ENCODE assay signal across 8 mouse cellular contexts in genomic region chr14:55854406-55855100, GRCm38 (mm10). TPM values are rescaled to one million over a fixed set of nuclear protein-coding genes. Genes with fewer than 3 reads are reported as not detected.
DNase-seq lines count a peak whose midpoint lies in the region; ATAC-seq and TF ChIP-seq lines count a peak whose summit lies in the region.

No protein-coding gene starts in this region.

- H3K27me3 ChIP-seq in kidney, postnatal 0 days (ENCODE audit: insufficient read depth, low read length) = no peaks in the 10 kb centered on the region
- H3K27me3 ChIP-seq in embryonic facial prominence, embryonic 15.5 days = no peaks in the 10 kb centered on the region
- H3K27me3 ChIP-seq in intestine, embryonic 16.5 days (replicated peaks; ENCODE audit: control insufficient read depth, insufficient read depth, low read length) = no peaks in the 10 kb centered on the region
- H3K27me3 ChIP-seq in midbrain, embryonic 12.5 days = no peaks in the 10 kb centered on the region

- TF ChIP-seq CTCF in kidney, postnatal 0 days (IDR thresholded peaks at IDR 0.05; ENCODE audit: low read depth) = no peak

- H3K9ac ChIP-seq in kidney, postnatal 0 days (ENCODE audit: low read depth, low read length) = peak overlapping the region; percentile 68
- peak overlapping the region; percentile 69 for H3K9ac ChIP-seq in embryonic facial prominence, embryonic 15.5 days
- H3K9ac ChIP-seq in intestine, embryonic 16.5 days (ENCODE audit: low read depth, low read length) = peak overlapping the region; percentile 84
- H3K9ac ChIP-seq in midbrain, embryonic 12.5 days (replicated peaks) = peak overlapping the region; percentile 80

- H3K36me3 ChIP-seq in kidney, postnatal 0 days (ENCODE audit: insufficient read depth, low read length) = no peaks in the 10 kb centered on the region
- H3K36me3 ChIP-seq in embryonic facial prominence, embryonic 15.5 days = no peaks in the 10 kb centered on the region
- no peaks in the 10 kb centered on the region for H3K36me3 ChIP-seq in intestine, embryonic 16.5 days (ENCODE audit: control insufficient read depth, insufficient read depth, low read length)
- peaks cover 9% of the 10 kb centered on the region; the same call in 1 of the 2 replicates for H3K36me3 ChIP-seq in midbrain, embryonic 12.5 days

- WGBS in kidney, postnatal 0 days = under 1% methylated on average over 9 of the region's 9 CpGs
- 1% methylated on average over 9 of the region's 9 CpGs for WGBS in embryonic facial prominence, embryonic 15.5 days
- 0% methylated on average over 9 of the region's 9 CpGs for WGBS in intestine, embryonic 16.5 days
- 0% methylated on average over 9 of the region's 9 CpGs for WGBS in midbrain, embryonic 12.5 days

- ATAC-seq in kidney, postnatal 0 days (replicated peaks; ENCODE audit: low FRiP score, low read depth) = no peak; the same call in 1 of the 2 replicates
- ATAC-seq in embryonic facial prominence, embryonic 15.5 days (ENCODE audit: insufficient number of reproducible peaks, low FRiP score, low TSS enrichment, low read depth) = 0 out of 2 replicates have a peak, but pooled peaks have one; percentile 8
- ATAC-seq in intestine, embryonic 16.5 days = peak; percentile 62
- ATAC-seq in midbrain, embryonic 12.5 days (ENCODE audit: low FRiP score, low read depth) = peak; percentile 27; the same call in 1 of the 2 replicates

- peaks cover 32% of the 10 kb centered on the region for H3K4me1 ChIP-seq in kidney, postnatal 0 days (replicated peaks; ENCODE audit: insufficient read depth, low read length)
- peaks cover 67% of the 10 kb centered on the region for H3K4me1 ChIP-seq in embryonic facial prominence, embryonic 15.5 days
- H3K4me1 ChIP-seq in intestine, embryonic 16.5 days (ENCODE audit: control insufficient read depth, insufficient read depth, low read length) = peaks cover 43% of the 10 kb centered on the region
- H3K4me1 ChIP-seq in midbrain, embryonic 12.5 days = peaks cover 55% of the 10 kb centered on the region

- intact Hi-C loops in left cerebral cortex, postnatal 10 days (cut with DNase I) = no loop called here

- peak; percentile 64 for DNase-seq in kidney, postnatal 0 days (ENCODE audit: low spot score)
- DNase-seq in kidney, adult 9 months = no peak
- DNase-seq in left cerebral cortex, postnatal 10 days (ENCODE audit: extremely low spot score in 1 of 2, low spot score in 2 of 2) = no peak
- no peak for DNase-seq in gastrocnemius, postnatal 25 days
- DNase-seq in cerebellum, adult 11 months = no peak

- peak overlapping the region; percentile 89 for H3K27ac ChIP-seq in kidney, postnatal 0 days
- peak overlapping the region; percentile 97 for H3K27ac ChIP-seq in embryonic facial prominence, embryonic 15.5 days (replicated peaks)
- peak overlapping the region; percentile 97 for H3K27ac ChIP-seq in intestine, embryonic 16.5 days (ENCODE audit: low read length)
- H3K27ac ChIP-seq in midbrain, embryonic 12.5 days (replicated peaks) = peak overlapping the region; percentile 89

- peak overlapping the region; percentile 69 for H3K4me3 ChIP-seq in kidney, postnatal 0 days (replicated peaks; ENCODE audit: low read depth, low read length)
- H3K4me3 ChIP-seq in embryonic facial prominence, embryonic 15.5 days (replicated peaks) = peak overlapping the region; percentile 73
- H3K4me3 ChIP-seq in intestine, embryonic 16.5 days (ENCODE audit: low read length) = peak overlapping the region; percentile 73
- H3K4me3 ChIP-seq in midbrain, embryonic 12.5 days = peak overlapping the region; percentile 62

- H3K4me2 ChIP-seq in kidney, postnatal 0 days (ENCODE audit: low read length) = peak overlapping the region; percentile 84
- H3K4me2 ChIP-seq in embryonic facial prominence, embryonic 15.5 days (replicated peaks) = peak overlapping the region; percentile 79
- peak overlapping the region; percentile 78 for H3K4me2 ChIP-seq in intestine, embryonic 16.5 days (ENCODE audit: low read depth, low read length)
- H3K4me2 ChIP-seq in midbrain, embryonic 12.5 days (replicated peaks) = peak overlapping the region; percentile 85

- no peaks in the 10 kb centered on the region for H3K9me3 ChIP-seq in kidney, postnatal 0 days (replicated peaks; ENCODE audit: low read length)
- H3K9me3 ChIP-seq in embryonic facial prominence, embryonic 15.5 days (replicated peaks) = no peaks in the 10 kb centered on the region
- H3K9me3 ChIP-seq in intestine, embryonic 16.5 days (ENCODE audit: control insufficient read depth, low read length) = no peaks in the 10 kb centered on the region
- H3K9me3 ChIP-seq in midbrain, embryonic 12.5 days = no peaks in the 10 kb centered on the region

RNA-seq across cellular contexts. Expression of gene Nynrin, which starts 0.7 kb away (rescaled TPM):
- polyA plus RNA-seq in kidney, postnatal 0 days (2015; fragmentation: Nextera tagmentation; extraction: Ambion mirVana) = 8.4 and 8.9 TPM in 2 replicates
- 20.8 and 25.0 TPM in 2 replicates for polyA plus RNA-seq in embryonic facial prominence, embryonic 15.5 days (2015; fragmentation: Nextera tagmentation; extraction: Ambion mirVana)
- 12.6 and 13.6 TPM in 2 replicates for polyA plus RNA-seq in intestine, embryonic 16.5 days (2015; fragmentation: Nextera tagmentation; extraction: Ambion mirVana)
- polyA plus RNA-seq in midbrain, embryonic 12.5 days (2016; fragmentation: Nextera tagmentation; extraction: Ambion mirVana) = 27.6 and 28.0 TPM in 2 replicates
- 10 to 100 TPM; 12.3 to 13.1 TPM for total RNA-seq in left cerebral cortex, postnatal 10 days (2021)
- 1 to 10 TPM; 2.6 to 4.1 TPM for total RNA-seq in gastrocnemius, postnatal 25 days (2021)

RNA-seq across cellular contexts. Expression of gene Cbln3, which starts 29.6 kb away (rescaled TPM):
- polyA plus RNA-seq in kidney, postnatal 0 days (2015; fragmentation: Nextera tagmentation; extraction: Ambion mirVana) = 0.20 and 0.28 TPM in 2 replicates
- polyA plus RNA-seq in embryonic facial prominence, embryonic 15.5 days (2015; fragmentation: Nextera tagmentation; extraction: Ambion mirVana) = 0.33 and 0.35 TPM in 2 replicates
- 0.17 and 0.27 TPM in 2 replicates for polyA plus RNA-seq in intestine, embryonic 16.5 days (2015; fragmentation: Nextera tagmentation; extraction: Ambion mirVana)
- polyA plus RNA-seq in midbrain, embryonic 12.5 days (2016; fragmentation: Nextera tagmentation; extraction: Ambion mirVana) = 0.12 and 0.15 TPM in 2 replicates
- under 1 TPM; 0.28 to 0.65 TPM for total RNA-seq in left cerebral cortex, postnatal 10 days (2021)
- not detected for total RNA-seq in gastrocnemius, postnatal 25 days (2021)

RNA-seq across cellular contexts. Expression of gene Khnyn, which starts 30.2 kb away (rescaled TPM):
- polyA plus RNA-seq in kidney, postnatal 0 days (2015; fragmentation: Nextera tagmentation; extraction: Ambion mirVana) = 8.1 and 9.8 TPM in 2 replicates
- polyA plus RNA-seq in embryonic facial prominence, embryonic 15.5 days (2015; fragmentation: Nextera tagmentation; extraction: Ambion mirVana) = 18.8 and 19.9 TPM in 2 replicates
- 12.5 and 13.6 TPM in 2 replicates for polyA plus RNA-seq in intestine, embryonic 16.5 days (2015; fragmentation: Nextera tagmentation; extraction: Ambion mirVana)
- 21.5 and 22.4 TPM in 2 replicates for polyA plus RNA-seq in midbrain, embryonic 12.5 days (2016; fragmentation: Nextera tagmentation; extraction: Ambion mirVana)
- 10 to 100 TPM in 1 of 2 experiments, 1 to 10 TPM in 1; 9.8 to 11.3 TPM for total RNA-seq in left cerebral cortex, postnatal 10 days (2021)
- 1 to 10 TPM; 7.0 to 9.1 TPM for total RNA-seq in gastrocnemius, postnatal 25 days (2021)

RNA-seq across cellular contexts. Expression of gene Nfatc4, which starts 31.6 kb away (rescaled TPM):
- polyA plus RNA-seq in kidney, postnatal 0 days (2015; fragmentation: Nextera tagmentation; extraction: Ambion mirVana) = 16.8 and 19.7 TPM in 2 replicates
- 106 and 115 TPM in 2 replicates for polyA plus RNA-seq in embryonic facial prominence, embryonic 15.5 days (2015; fragmentation: Nextera tagmentation; extraction: Ambion mirVana)
- 21.1 and 21.2 TPM in 2 replicates for polyA plus RNA-seq in intestine, embryonic 16.5 days (2015; fragmentation: Nextera tagmentation; extraction: Ambion mirVana)
- polyA plus RNA-seq in midbrain, embryonic 12.5 days (2016; fragmentation: Nextera tagmentation; extraction: Ambion mirVana) = 20.2 and 24.0 TPM in 2 replicates
- 1 to 10 TPM; 3.9 to 4.1 TPM for total RNA-seq in left cerebral cortex, postnatal 10 days (2021)
- 1 to 10 TPM; 3.2 to 5.9 TPM for total RNA-seq in gastrocnemius, postnatal 25 days (2021)

RNA-seq across cellular contexts. Expression of gene Sdr39u1, which starts 45.5 kb away (rescaled TPM):
- polyA plus RNA-seq in kidney, postnatal 0 days (2015; fragmentation: Nextera tagmentation; extraction: Ambion mirVana) = 85.3 and 86.0 TPM in 2 replicates
- 73.9 and 79.1 TPM in 2 replicates for polyA plus RNA-seq in embryonic facial prominence, embryonic 15.5 days (2015; fragmentation: Nextera tagmentation; extraction: Ambion mirVana)
- 85.2 and 89.2 TPM in 2 replicates for polyA plus RNA-seq in intestine, embryonic 16.5 days (2015; fragmentation: Nextera tagmentation; extraction: Ambion mirVana)
- polyA plus RNA-seq in midbrain, embryonic 12.5 days (2016; fragmentation: Nextera tagmentation; extraction: Ambion mirVana) = 41.3 and 44.6 TPM in 2 replicates
- 10 to 100 TPM; 90.4 to 96.1 TPM for total RNA-seq in left cerebral cortex, postnatal 10 days (2021)
- 10 to 100 TPM; 95.7 to 98.1 TPM for total RNA-seq in gastrocnemius, postnatal 25 days (2021)
